Mouse (Mus musculus): ENCODE measurements around the gene Slc39a5.

- TF ChIP-seq CTCF (IDR thresholded peaks at IDR 0.05; ENCODE audit: low read depth) (no peak), EP300 (optimal IDR thresholded peaks at IDR 0.05) (no peak)
Observed at GRCm38 (mm10) chr10:128444354-128444753, 43.3 kb upstream of the Slc39a5 start.
